Mouse (Mus musculus): Measurements from ENCODE around the gene Rsg1. TPM values are rescaled to one million over a fixed set of nuclear protein-coding genes. Genes with fewer than 3 reads are reported as not detected.

The Rsg1 gene
- 1 to 10 TPM; 2.5 to 2.7 TPM for total RNA-seq (2021)
- long read RNA-seq, experiment 1, partial matches to known transcripts = 0 of 1 reads
- long read RNA-seq, experiment 1, other reads (novel, unspliced or antisense) = 1 of 1 reads
- long read RNA-seq, experiment 2, partial matches to known transcripts = 0 of 4 reads
- long read RNA-seq, experiment 2, other reads (novel, unspliced or antisense) = 0 of 4 reads

- DNase-seq (ENCODE audit: low spot score in 2 of 2) = peak; percentile 87 to 91
These were observed at the start of gene Rsg1 for GRCm38 (mm10) chr4:141213770-141214336. TSS of gene Rsg1 (plus strand) at chr4:141213956.

GRCm38 (mm10) chr4:141165744-141166292 lies 47.9 kb upstream of the Rsg1 start:
- no peak for DNase-seq (ENCODE audit: low spot score in 2 of 2)

- no peak for DNase-seq (ENCODE audit: low spot score in 2 of 2)
These were observed 46.6 kb upstream of the Rsg1 start for GRCm38 (mm10) chr4:141167156-141167555.

- no peak for DNase-seq (ENCODE audit: low spot score in 2 of 2)
These were observed 41.6 kb upstream of the Rsg1 start for GRCm38 (mm10) chr4:141172121-141172520.

GRCm38 (mm10) chr4:141175783-141176182 lies 38.0 kb upstream of the Rsg1 start:
- DNase-seq (ENCODE audit: low spot score in 2 of 2) = no peak

GRCm38 (mm10) chr4:141176328-141176838 lies 37.4 kb upstream of the Rsg1 start:
- no peak for DNase-seq (ENCODE audit: low spot score in 2 of 2)

GRCm38 (mm10) chr4:141178500-141178899 lies 35.3 kb upstream of the Rsg1 start:
- no peak for DNase-seq (ENCODE audit: low spot score in 2 of 2)

- DNase-seq (ENCODE audit: low spot score in 2 of 2) = no peak
These were observed 32.9 kb upstream of the Rsg1 start for GRCm38 (mm10) chr4:141180831-141181230.

- DNase-seq (ENCODE audit: low spot score in 2 of 2) = no peak
These were observed 31.8 kb upstream of the Rsg1 start for GRCm38 (mm10) chr4:141181981-141182380.

- DNase-seq (ENCODE audit: low spot score in 2 of 2) = no peak
These were observed 29.8 kb upstream of the Rsg1 start for GRCm38 (mm10) chr4:141183932-141184331.

GRCm38 (mm10) chr4:141184426-141184825 lies 29.3 kb upstream of the Rsg1 start:
- DNase-seq (ENCODE audit: low spot score in 2 of 2) = no peak

GRCm38 (mm10) chr4:141186923-141187836 lies 26.6 kb upstream of the Rsg1 start:
- no peak for DNase-seq (ENCODE audit: low spot score in 2 of 2)

GRCm38 (mm10) chr4:141191294-141191693 lies 22.5 kb upstream of the Rsg1 start:
- DNase-seq (ENCODE audit: low spot score in 2 of 2) = no peak

GRCm38 (mm10) chr4:141194553-141194952 lies 19.2 kb upstream of the Rsg1 start:
- DNase-seq (ENCODE audit: low spot score in 2 of 2) = no peak

GRCm38 (mm10) chr4:141196981-141197685 lies 16.6 kb upstream of the Rsg1 start:
- DNase-seq (ENCODE audit: low spot score in 2 of 2) = no peak

- no peak for DNase-seq (ENCODE audit: low spot score in 2 of 2)
These were observed 16.1 kb upstream of the Rsg1 start for GRCm38 (mm10) chr4:141197686-141198035.

GRCm38 (mm10) chr4:141200906-141201305 lies 12.8 kb upstream of the Rsg1 start:
- no peak for DNase-seq (ENCODE audit: low spot score in 2 of 2)

GRCm38 (mm10) chr4:141202192-141202591 lies 11.6 kb upstream of the Rsg1 start:
- DNase-seq (ENCODE audit: low spot score in 2 of 2) = no peak

- peak in 1 of 2 experiments; percentile 25 for DNase-seq (ENCODE audit: low spot score in 2 of 2)
These were observed 9.1 kb upstream of the Rsg1 start for GRCm38 (mm10) chr4:141204580-141205061.

GRCm38 (mm10) chr4:141207081-141207480 lies 6.7 kb upstream of the Rsg1 start:
- DNase-seq (ENCODE audit: low spot score in 2 of 2) = no peak

Data from adrenal gland, postnatal 4 days (tissue).